Mouse (Mus musculus): ENCODE data around the gene Ankrd44.

Gene Ankrd44

DNA sequence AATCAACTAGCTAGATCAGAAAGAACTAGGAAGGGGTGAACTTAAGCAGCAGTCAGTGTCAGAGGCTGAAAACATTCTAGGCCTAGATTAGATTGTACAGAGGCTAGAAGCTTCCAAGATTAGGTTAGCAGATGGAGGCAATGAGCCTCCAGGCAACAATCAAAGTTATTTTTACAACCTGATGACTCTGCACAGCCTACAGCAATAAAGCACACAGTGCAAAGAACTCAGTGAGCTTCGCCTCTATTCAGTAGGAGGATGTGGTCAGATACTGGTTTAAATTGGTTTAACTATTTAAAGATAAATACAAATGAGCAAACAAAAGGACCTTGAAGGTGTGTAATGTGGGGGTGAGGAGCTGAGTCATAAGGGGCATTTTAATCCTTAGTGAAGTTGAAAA is 325.9 kb downstream of the Ankrd44 start:
- no peak for DNase-seq

DNA sequence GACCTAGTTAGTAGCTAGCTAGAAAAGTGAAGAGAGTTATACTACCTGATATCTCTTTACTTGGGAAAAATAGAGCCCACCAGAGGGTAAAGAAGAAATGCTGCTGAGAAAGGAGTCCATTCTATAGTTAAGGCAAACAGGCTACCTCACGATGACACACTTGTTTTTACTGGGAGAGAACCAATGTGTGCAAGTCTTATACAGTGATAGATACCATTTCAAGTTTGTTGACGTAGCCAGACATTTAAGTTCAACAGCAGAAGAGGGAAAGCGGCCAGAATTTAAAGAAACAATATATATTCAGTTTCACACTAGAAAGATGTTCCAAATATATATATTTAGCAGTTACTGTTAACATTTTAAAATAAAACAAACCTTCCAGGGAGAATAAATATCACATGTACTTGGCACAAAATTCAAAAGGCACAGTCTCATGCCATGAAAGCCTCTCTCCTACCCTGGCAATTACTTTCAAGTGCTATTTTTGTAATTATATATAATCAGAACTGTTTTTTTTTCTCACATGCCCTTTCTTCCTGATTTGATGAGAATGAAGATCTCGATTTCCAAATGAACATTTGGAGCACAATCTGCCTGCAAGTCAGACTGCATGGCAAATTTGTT is 328.5 kb downstream of the Ankrd44 start:
- no peak for DNase-seq

DNA sequence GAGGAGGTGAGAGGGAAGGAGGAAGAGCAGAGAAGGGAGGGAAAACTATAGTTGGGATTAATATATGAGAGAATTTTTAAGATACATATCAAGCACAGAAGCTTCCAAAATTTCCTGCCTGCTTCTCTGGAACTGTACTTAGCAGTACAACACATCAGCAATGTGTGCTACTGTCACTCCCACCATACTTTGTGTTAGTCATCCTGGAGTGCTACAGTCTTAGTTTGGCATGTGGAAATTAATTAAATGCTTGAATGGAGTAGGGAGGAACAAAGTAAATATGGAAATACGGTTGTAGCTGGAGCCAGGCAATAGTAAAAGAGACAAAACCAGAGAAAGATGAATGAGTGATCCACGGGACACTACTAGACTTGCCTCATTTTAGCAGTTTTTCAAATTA is 330.0 kb downstream of the Ankrd44 start:
- DNase-seq, result no peak
